Mouse (Mus musculus) spleen, adult 2 months (tissue): ENCODE measurements around the gene Perm1.

Source experiments
- CTCF ChIP-seq: fragments of 200-500 bp; IDR thresholded peaks from 2 replicates; pipeline ENCODE4 v1.5.1; 2011; ENCODE audit warnings: mild to moderate bottlenecking, inconsistent platforms; ENCODE audit not compliant: insufficient read depth, insufficient read length, insufficient replicate concordance; ENCODE audit errors: extremely low read depth
- POLR2A ChIP-seq: fragments of 200-500 bp; IDR thresholded peaks from 2 replicates; pipeline ENCODE4 v1.6.1; 2011; ENCODE audit warnings: low read depth, low read length, inconsistent platforms

DNA sequence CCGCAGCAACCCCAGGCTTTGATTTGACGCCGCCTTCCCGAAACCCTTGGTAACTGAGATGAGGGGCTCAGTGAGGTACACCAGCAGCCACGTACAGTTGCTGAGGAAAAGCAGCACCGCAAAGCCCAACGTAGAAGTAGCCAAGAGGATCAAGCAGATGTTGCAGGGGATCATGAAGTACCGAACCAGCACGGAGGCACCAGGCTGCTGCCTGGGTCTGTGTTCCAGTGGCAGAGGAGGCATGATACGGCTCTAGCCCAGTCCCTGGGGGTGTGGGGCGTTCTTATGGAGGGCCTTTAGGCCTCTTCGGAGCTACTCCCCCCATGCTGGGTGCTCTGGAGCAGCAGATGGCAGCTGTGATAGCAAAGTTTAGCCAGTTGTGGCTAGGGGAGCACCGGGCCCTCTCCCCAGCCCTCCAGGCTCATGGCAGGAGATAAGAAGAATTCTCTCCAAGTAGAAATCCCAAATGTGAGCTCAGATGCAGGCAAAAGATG, 30.2 kb upstream of the Perm1 start:
- TF ChIP-seq POLR2A (no peak), CTCF (no peak)
